Mouse (Mus musculus) midbrain, embryonic 14.5 days (tissue): ENCODE measurements around the gene Garnl3. TPM values are rescaled to one million over a fixed set of nuclear protein-coding genes. Genes with fewer than 3 reads are reported as not detected.

Experiments
- ATAC-seq: fragments of 200-750 bp; cut with Nextera tagmentation; 2 replicates; pipeline ENCODE4 v1.8.0; 2017; ENCODE audit warnings: moderate number of reproducible peaks, moderate library complexity; ENCODE audit not compliant: low FRiP score, low TSS enrichment
- DNase-seq: peaks from one replicate; pipeline ENCODE4 v3.0.0-alpha.2; 2015
- H3K27ac ChIP-seq: fragments of 300-500 bp; sonication (generic); replicated peaks from 2 replicates; pipeline ENCODE4 v1.5.1; 2014; ENCODE audit warnings: mild to moderate bottlenecking, low read depth, low read length, moderate library complexity
- H3K27me3 ChIP-seq: fragments of 300-500 bp; sonication (generic); 2 replicates; pipeline ENCODE4 v1.6.1; 2014; ENCODE audit warnings: low read length, control low read depth, mixed read lengths; ENCODE audit not compliant: control insufficient read depth, insufficient read depth
- H3K36me3 ChIP-seq: fragments of 300-500 bp; sonication (generic); 2 replicates; pipeline ENCODE4 v1.6.1; 2014; ENCODE audit warnings: low read length, control low read depth; ENCODE audit not compliant: control insufficient read depth, insufficient read depth
- H3K4me1 ChIP-seq: fragments of 300-500 bp; sonication (generic); 2 replicates; pipeline ENCODE4 v1.6.1; 2014; ENCODE audit warnings: mild to moderate bottlenecking, antibody characterized with exemption, low read length, control low read depth; ENCODE audit not compliant: control insufficient read depth, insufficient read depth
- H3K4me2 ChIP-seq: fragments of 300-500 bp; sonication (generic); 2 replicates; pipeline ENCODE4 v1.6.1; 2014; ENCODE audit warnings: mild to moderate bottlenecking, low read length, moderate library complexity
- H3K4me3 ChIP-seq: fragments of 300-500 bp; sonication (generic); replicated peaks from 2 replicates; pipeline ENCODE4 v1.5.1; 2014; ENCODE audit warnings: low read depth, low read length
- H3K9ac ChIP-seq: fragments of 300-500 bp; sonication (generic); replicated peaks from 2 replicates; pipeline ENCODE4 v1.6.1; 2014; ENCODE audit warnings: mild to moderate bottlenecking, low read length, moderate library complexity
- H3K9me3 ChIP-seq: fragments of 300-500 bp; sonication (generic); 2 replicates; pipeline ENCODE4 v1.6.1; 2016; ENCODE audit warnings: low read length, control low read depth, mixed read lengths; ENCODE audit not compliant: control insufficient read depth
- WGBS: fragments of 180-500 bp; shearing (Covaris S2); extraction: QIAGEN DNeasy Blood & Tissue Kit; methylation state at CpG from one replicate; pipeline ENCODE4 v1.1.7; 2014; 5-methylcytosine and 5-hydroxymethylcytosine counted together
- polyA plus RNA-seq: library from polyadenylated mRNA; unstranded; fragments of >200 nt; fragmentation: Nextera tagmentation; extraction: Ambion mirVana; gene quantifications from 2 replicates; pipeline ENCODE4 v1.2.1, GENCODE M21; 2014

The Garnl3 gene
- polyA plus RNA-seq, 1 experiment from 2014 or later = 51.1 TPM

- Histone ChIP-seq H3K4me3 (no peak overlapping the region), H3K9ac (no peak overlapping the region), H3K4me1 (peaks cover 27% of the 10 kb centered on the region), H3K27me3 (no peaks in the 10 kb centered on the region), H3K4me2 (no peak overlapping the region), H3K27ac (no peak overlapping the region), H3K9me3 (no peaks in the 10 kb centered on the region), H3K36me3 (peaks cover 23% of the 10 kb centered on the region)
- no peak for DNase-seq
- 29% methylated on average over 10 of the region's 10 CpGs for WGBS
- ATAC-seq = no peak
Measured at GRCm38 (mm10) chr2:32964659-32965457, 166.6 kb downstream of the Garnl3 start.

- no peak overlapping the region for H3K4me2 ChIP-seq
- no peak overlapping the region for H3K27ac ChIP-seq
- H3K4me1 ChIP-seq = peaks cover 27% of the 10 kb centered on the region
- WGBS = 73% methylated on average over 1 of the region's 1 CpGs
- no peaks in the 10 kb centered on the region for H3K27me3 ChIP-seq
- H3K36me3 ChIP-seq = peaks cover 23% of the 10 kb centered on the region
- H3K4me3 ChIP-seq = no peak overlapping the region
- no peak for DNase-seq
- ATAC-seq = no peak
- no peaks in the 10 kb centered on the region for H3K9me3 ChIP-seq
- no peak overlapping the region for H3K9ac ChIP-seq
Measured at GRCm38 (mm10) chr2:32963981-32964380, 167.5 kb downstream of the Garnl3 start.

GRCm38 (mm10) chr2:32963544-32963943, 167.9 kb downstream of the Garnl3 start:
- H3K9ac ChIP-seq = no peak overlapping the region; the same call in 1 of the 2 replicates
- H3K4me1 ChIP-seq = peaks cover 27% of the 10 kb centered on the region
- H3K9me3 ChIP-seq = no peaks in the 10 kb centered on the region
- H3K36me3 ChIP-seq = peaks cover 23% of the 10 kb centered on the region
- ATAC-seq = no peak
- no peak for DNase-seq
- H3K27me3 ChIP-seq = no peaks in the 10 kb centered on the region
- H3K27ac ChIP-seq = no peak overlapping the region
- H3K4me3 ChIP-seq = peak overlapping the region; percentile 81; the same call in 1 of the 2 replicates
- no peak overlapping the region; the same call in 1 of the 2 replicates for H3K4me2 ChIP-seq
- WGBS = 75% methylated on average over 4 of the region's 4 CpGs

- ATAC-seq (no peak), DNase-seq (no peak)
- no peaks in the 10 kb centered on the region for H3K27me3 ChIP-seq
- peak overlapping the region; percentile 81 for H3K9ac ChIP-seq
- H3K27ac ChIP-seq = no peak overlapping the region
- H3K9me3 ChIP-seq = no peaks in the 10 kb centered on the region
- WGBS = 13% methylated on average over 9 of the region's 9 CpGs
- peaks cover 26% of the 10 kb centered on the region for H3K4me1 ChIP-seq
- H3K4me2 ChIP-seq = peak overlapping the region; percentile 98
- peaks cover 28% of the 10 kb centered on the region for H3K36me3 ChIP-seq
- peak overlapping the region; percentile 81 for H3K4me3 ChIP-seq
Measured at GRCm38 (mm10) chr2:32962875-32963220, 168.6 kb downstream of the Garnl3 start.

- ATAC-seq (no peak), DNase-seq (peak; percentile 47)
- WGBS = under 1% methylated on average over 33 of the region's 33 CpGs
- Histone ChIP-seq H3K4me2 (peak overlapping the region; percentile 98), H3K27me3 (no peaks in the 10 kb centered on the region), H3K27ac (peak overlapping the region; percentile 76), H3K4me1 (peaks cover 21% of the 10 kb centered on the region), H3K36me3 (peaks cover 33% of the 10 kb centered on the region), H3K4me3 (peak overlapping the region; percentile 81), H3K9me3 (no peaks in the 10 kb centered on the region), H3K9ac (peak overlapping the region; percentile 81)
Measured at GRCm38 (mm10) chr2:32962062-32962874, 169.2 kb downstream of the Garnl3 start.

- peak within 1 kb of the TSS; percentile 81 for H3K9ac ChIP-seq
- peak within 1 kb of the TSS; percentile 81 for H3K4me3 ChIP-seq
- ATAC-seq (peak; percentile 94), DNase-seq (peak; percentile 97)
- WGBS = 4% methylated on average over 55 of the region's 55 CpGs
- H3K4me1 ChIP-seq = peaks cover 20% of the 10 kb centered on the region
- no peaks in the 10 kb centered on the region for H3K27me3 ChIP-seq
- no peaks in the 10 kb centered on the region for H3K9me3 ChIP-seq
- peak within 1 kb of the TSS; percentile 98 for H3K4me2 ChIP-seq
- peaks cover 40% of the 10 kb centered on the region for H3K36me3 ChIP-seq
- H3K27ac ChIP-seq = peak within 1 kb of the TSS; percentile 76
Measured at GRCm38 (mm10) chr2:32961192-32961995, 170.1 kb downstream of the Garnl3 start, which contains the start of the genes Rpl12 and Lrsam1. Rpl12 (plus strand) TSS chr2:32961559. Lrsam1 (minus strand) TSS chr2:32961614.

- Histone ChIP-seq H3K4me1 (peaks cover 17% of the 10 kb centered on the region), H3K4me3 (no peak overlapping the region), H3K27ac (no peak overlapping the region), H3K36me3 (peaks cover 51% of the 10 kb centered on the region), H3K9ac (0 out of 2 replicates have a peak overlapping the region, but pooled peaks have one; percentile 81), H3K4me2 (peak overlapping the region; percentile 98), H3K9me3 (no peaks in the 10 kb centered on the region), H3K27me3 (no peaks in the 10 kb centered on the region)
- DNase-seq (no peak), ATAC-seq (no peak)
- WGBS = 95% methylated on average over 4 of the region's 4 CpGs
Measured at GRCm38 (mm10) chr2:32960273-32960672, 171.2 kb downstream of the Garnl3 start.

- Histone ChIP-seq H3K4me2 (no peak overlapping the region), H3K27me3 (no peaks in the 10 kb centered on the region), H3K4me1 (peaks cover 8% of the 10 kb centered on the region), H3K36me3 (peaks cover 49% of the 10 kb centered on the region), H3K27ac (no peak overlapping the region), H3K4me3 (no peak overlapping the region), H3K9me3 (no peaks in the 10 kb centered on the region), H3K9ac (no peak overlapping the region)
- no peak for ATAC-seq
- WGBS = 71% methylated on average over 8 of the region's 8 CpGs
- peak; percentile 39 for DNase-seq
Measured at GRCm38 (mm10) chr2:32957344-32957743, 174.1 kb downstream of the Garnl3 start.
